Mouse (Mus musculus) hematopoietic multipotent progenitor cell, adult 10-12 weeks (in vitro differentiated cells): ENCODE results near the gene Mpnd. TPM values are rescaled to one million over a fixed set of nuclear protein-coding genes. Genes with fewer than 3 reads are reported as not detected.

Source experiments
- polyA plus RNA-seq: library from polyadenylated mRNA; stranded (reverse); fragments of >175 nt; gene quantifications from 2 replicates; pipeline ENCODE4 v1.2.3, GENCODE M21; 2012; ENCODE audit warnings: low replicate concordance

Gene Mpnd
- 88.2 and 117 TPM in 2 replicates for polyA plus RNA-seq

DNA sequence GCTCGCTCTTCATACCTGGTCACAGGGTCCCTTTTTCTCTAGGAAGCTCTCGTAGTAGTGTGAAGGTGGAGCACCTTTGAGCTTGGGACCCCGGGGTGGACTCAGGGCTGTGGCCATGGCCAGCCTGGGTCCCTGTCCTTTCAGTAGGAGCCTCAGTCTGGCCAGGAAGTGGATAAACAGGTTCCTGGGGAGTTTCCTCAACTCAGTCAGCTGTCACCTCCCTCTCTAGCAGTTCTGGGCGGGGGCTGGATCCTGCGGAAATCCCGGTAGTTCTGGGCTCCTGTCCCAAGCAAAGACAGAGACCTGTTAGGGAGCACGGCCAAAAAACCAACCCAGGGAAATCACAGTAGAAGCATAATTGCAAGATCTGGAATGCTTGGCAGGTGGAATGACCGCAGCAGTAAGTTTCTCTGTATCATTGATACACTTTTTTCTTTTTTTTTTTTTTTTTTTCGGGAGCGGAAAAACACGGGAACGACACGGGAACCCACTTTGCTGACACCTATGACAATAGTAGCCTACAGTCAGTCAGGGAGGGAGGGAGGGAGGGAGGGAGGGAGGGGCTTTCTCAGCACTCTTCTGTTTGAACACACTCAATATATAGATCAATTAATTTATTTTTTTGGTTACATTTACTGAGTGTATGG lies at the start of gene Mpnd, which contains the start of gene Stap2:
Gene Mpnd, plus strand, starts transcription at position 297 of the 647 bp plus-strand sequence.
Gene Stap2, minus strand, starts transcription at position 170 of the 647 bp plus-strand sequence.

DNA sequence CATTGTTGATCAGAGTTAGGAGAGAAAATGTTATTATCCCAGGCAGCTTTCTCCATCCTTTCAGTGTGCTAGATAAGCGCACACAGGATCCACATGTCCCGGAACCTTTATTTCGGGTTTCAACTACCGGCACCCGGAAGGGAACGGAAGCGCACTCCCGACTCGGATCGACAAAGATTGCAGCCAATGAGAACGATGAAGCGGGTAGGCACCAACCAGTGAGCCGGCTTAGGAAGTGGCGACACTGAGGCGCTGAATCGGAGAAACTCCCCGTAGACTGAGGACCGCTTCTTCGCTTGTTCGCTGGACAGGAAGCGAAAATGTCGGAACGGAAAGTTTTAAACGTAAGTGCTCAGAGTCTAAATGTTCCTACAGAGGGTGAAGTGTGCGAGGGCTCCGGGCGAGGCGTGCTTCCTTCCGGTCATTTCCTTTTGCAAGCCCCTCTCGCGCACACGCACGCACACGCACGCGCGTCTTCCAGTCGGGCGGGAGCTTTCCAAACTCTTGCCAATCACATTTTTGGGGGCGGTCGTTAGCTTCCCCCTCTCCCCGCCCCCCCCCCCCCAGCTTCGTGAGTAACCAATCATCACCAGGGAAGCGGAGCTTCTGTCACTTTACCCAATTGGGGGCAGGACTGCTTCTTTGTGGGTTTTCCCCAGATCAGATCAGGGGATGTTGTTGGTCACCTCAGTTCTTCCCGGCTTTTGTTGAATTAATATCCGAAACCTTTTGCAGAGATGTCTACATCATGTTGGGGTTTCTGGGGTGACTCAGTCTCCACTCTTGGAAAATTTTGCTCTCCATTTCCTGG lies 46.4 kb upstream of the Mpnd start, which contains the start of gene Yju2:
Gene Yju2, plus strand, starts transcription at position 182 of the 811 bp plus-strand sequence.

DNA sequence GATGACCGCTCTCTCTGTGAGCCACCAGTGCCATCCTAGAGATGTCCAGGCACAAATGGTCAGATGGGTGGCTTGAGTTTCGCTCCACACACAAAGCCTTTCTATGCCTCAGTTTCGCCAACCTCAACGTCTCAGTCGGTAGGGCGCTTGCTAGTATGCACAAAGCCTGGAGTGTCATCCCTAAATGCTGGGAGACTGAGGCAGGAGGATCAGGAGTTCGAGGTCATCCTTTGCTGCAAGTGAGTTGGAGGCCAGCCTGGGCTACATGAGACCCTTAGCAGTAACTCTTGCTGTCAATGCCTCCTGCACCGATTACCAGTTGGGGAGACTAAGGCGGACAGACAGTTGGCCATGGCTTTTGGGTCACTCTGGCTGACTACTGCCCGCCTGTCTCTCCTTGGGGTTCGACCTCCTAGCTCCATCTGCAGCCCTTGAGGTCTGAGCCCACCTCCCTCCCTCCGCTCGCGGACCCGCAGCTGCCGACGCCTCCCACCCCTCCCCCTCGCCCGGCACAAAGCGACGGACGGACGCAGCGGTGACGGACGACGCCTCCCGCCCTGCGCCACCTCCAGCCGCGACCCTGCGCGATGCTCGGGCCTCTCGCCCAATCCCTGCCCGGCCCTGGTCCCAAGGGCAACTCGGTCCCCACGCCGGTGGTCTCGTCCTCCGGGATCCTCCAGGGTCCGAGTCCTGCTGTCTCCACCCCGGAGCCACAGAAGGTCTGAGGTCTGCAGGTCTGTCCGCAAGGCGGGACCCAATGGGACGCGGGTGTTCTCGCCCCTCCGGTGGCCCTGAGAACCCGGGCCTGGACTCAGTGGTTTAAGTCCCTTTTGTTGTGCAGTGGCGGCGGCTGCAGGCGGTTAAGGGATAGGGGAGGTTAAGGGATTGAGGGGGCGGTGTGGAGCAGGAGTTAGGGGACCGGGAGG lies 35.3 kb upstream of the Mpnd start, which contains the start of gene Shd:
Gene Shd, plus strand, starts transcription at position 502 of the 926 bp plus-strand sequence.

DNA sequence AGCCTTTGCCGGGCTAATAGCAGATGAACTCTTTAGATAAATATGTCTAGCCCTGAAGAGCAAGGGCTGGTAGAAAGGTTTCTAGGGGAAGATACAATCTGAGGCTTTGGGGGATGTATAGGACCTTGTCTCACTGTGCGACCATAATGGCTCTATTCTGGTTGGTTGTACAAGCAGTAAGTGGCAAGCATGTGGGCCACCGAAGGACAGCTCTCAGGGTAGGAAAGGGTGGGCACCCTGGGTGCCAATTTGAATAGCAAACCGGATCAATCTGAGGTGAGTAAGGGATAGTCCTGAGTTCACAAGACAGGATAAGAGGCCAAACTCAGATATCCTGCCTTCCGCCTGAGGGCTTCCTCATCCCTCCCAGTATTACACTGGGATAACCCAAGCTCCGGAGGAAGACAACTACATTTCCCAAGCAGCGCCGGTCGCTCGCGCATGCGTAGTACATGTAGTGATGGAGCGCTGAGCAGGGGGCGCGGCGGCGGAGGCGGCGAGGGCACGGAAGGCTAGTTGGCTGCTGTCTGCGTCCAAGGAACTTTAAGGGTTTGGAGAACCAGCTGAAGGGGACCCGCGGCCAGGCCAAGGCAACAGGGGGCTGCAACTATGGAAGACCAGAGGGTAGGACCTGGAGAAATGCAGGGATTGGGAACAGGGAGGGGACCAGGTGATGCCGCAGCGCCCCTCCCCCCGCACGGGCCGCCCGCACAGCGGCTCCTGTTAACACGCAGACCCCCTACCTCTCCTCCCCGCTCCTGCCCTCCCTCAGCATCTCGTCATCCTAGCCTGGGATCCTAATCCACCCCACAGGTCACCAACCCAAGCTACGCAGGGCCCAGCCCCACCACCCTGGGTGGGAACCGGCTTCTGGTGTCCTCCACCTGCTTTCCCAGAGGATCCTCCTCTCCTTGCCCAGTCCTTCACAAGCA lies 19.2 kb upstream of the Mpnd start, which contains the start of gene Fsd1:
Gene Fsd1, plus strand, starts transcription at position 480 of the 932 bp plus-strand sequence.

DNA sequence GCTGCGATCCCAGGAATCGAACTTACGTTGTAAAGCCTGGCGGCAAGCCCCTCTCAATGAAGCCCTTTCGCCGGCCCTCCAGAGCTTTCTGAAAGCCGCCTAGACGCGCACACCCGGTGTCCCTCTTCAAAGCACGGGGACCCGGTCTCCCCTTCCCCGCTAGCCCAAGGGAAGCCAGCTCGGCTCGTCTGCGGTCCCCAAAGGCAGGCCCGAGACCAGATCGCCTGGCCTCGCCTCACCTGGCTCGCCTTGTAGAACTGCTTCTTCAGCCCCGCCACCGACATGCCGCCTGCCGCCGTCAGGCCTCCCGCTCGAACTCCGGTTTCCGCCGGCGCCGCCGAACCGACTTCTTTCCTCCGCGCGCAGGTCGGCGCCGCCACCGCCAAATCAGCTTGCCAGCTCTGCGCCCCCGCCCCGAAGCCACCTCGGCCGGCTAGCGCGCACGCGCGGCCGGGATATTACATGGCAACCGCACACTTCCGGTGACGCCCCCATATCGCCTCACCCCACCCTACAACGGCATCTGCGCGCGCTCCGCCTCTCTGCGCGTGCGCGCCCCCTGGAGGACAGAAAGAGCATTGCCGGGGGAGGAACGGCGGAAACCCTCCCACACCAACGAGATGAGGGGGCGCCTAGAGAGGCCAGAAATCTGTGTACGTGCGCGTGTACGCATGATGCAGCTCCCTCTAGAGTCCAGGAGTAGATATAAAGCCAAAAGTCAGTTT lies 30.8 kb downstream of the Mpnd start, which contains the start of gene Sh3gl1:
Gene Sh3gl1, minus strand, starts transcription at position 460 of the 725 bp plus-strand sequence.

DNA sequence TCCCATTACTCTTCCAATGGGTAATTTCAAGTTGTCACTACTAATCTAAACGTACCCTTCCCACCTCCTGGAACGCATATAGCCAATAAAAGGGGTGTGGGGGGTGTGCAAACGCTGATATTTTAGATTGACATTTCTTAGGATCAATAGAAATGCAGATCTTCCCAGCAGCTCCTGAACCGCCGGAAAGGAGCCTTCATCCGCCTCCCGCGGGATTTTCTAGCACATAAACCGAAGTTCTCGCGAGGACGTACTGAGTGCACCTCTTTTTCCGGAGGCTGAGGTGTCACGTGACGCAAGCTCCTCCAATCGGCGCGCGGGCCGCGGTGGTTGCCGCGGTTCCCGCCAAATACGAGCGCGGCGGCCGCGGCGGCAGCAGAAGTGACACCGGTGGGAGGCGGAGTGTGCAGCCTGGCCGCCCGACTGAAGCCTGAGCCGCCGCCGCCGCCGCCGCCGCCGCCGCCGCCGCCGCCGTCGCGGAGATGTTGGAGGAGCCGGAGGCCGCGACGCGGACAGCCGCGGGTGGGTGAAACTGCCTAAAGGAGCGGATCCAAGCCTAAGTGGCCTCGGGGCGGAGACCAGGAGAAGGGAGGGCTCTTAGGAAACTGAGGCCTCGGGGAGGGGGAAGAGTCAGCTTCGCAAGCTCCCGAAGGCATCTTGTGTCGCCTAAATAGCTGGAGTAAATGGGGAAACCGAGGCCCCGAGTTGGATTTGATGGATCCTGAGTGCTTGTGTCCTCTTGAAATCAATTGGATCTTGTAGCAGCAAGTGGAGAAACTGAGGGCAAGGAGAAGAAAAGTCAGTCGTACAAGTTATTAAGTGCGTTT lies 34.7 kb downstream of the Mpnd start, which contains the start of gene Chaf1a:
Gene Chaf1a, plus strand, starts transcription at position 410 of the 827 bp plus-strand sequence.

Other genes with a start within 250 kb of the Mpnd start
- 0.42 and 0.67 TPM in 2 replicates for gene Zfp119a, start 126.8 kb upstream of the Mpnd start, polyA plus RNA-seq
- gene Zfp959, start 113.6 kb upstream of the Mpnd start, polyA plus RNA-seq = 0.43 and 2.5 TPM in 2 replicates
- 0.41 and 0.72 TPM in 2 replicates for gene Zfp119b, start 56.2 kb upstream of the Mpnd start, polyA plus RNA-seq
- 52.3 and 96.9 TPM in 2 replicates for gene Ebi3, start 53.1 kb upstream of the Mpnd start, polyA plus RNA-seq
- gene Yju2, start 46.6 kb upstream of the Mpnd start, polyA plus RNA-seq = 20.3 and 42.1 TPM in 2 replicates
- 0.58 and 0.65 TPM in 2 replicates for gene Shd, start 35.2 kb upstream of the Mpnd start, polyA plus RNA-seq
- gene Fsd1, start 19.2 kb upstream of the Mpnd start, polyA plus RNA-seq = not detected in 2 replicates
- 1.2 and 1.3 TPM in 2 replicates for gene Stap2, start 127 bp upstream of the Mpnd start, polyA plus RNA-seq
- gene Sh3gl1, start 30.9 kb downstream of the Mpnd start, polyA plus RNA-seq = 89.2 and 144 TPM in 2 replicates
- 6.0 and 15.6 TPM in 2 replicates for gene Chaf1a, start 34.7 kb downstream of the Mpnd start, polyA plus RNA-seq
- gene Ubxn6, start 69.3 kb downstream of the Mpnd start, polyA plus RNA-seq = 73.8 and 75.4 TPM in 2 replicates
- gene Hdgfl2, start 73.9 kb downstream of the Mpnd start, polyA plus RNA-seq = 101 and 241 TPM in 2 replicates
- not detected in 2 replicates for gene Plin4, start 104.1 kb downstream of the Mpnd start, polyA plus RNA-seq
- 0.72 TPM in 1 of 2 replicates, not detected in the other for gene Plin5, start 111.9 kb downstream of the Mpnd start, polyA plus RNA-seq
- 23.7 and 144 TPM in 2 replicates for gene Lrg1, start 116.3 kb downstream of the Mpnd start, polyA plus RNA-seq
- gene Sema6b, start 134.6 kb downstream of the Mpnd start, polyA plus RNA-seq = 4.6 and 13.7 TPM in 2 replicates
- 3.4 and 4.4 TPM in 2 replicates for gene Tnfaip8l1, start 156.8 kb downstream of the Mpnd start, polyA plus RNA-seq
- 15.4 and 25.6 TPM in 2 replicates for gene Mydgf, start 178.2 kb downstream of the Mpnd start, polyA plus RNA-seq
- gene Dpp9, start 213.2 kb downstream of the Mpnd start, polyA plus RNA-seq = 60.0 and 65.5 TPM in 2 replicates